Mouse (Mus musculus): ENCODE results near the gene Sclt1. TPM values are rescaled to one million over a fixed set of nuclear protein-coding genes. Genes with fewer than 3 reads are reported as not detected.

The Sclt1 gene
- polyA plus RNA-seq, 1 experiment from 2014 or later: 4.5 TPM

GRCm38 (mm10) chr3:41674778-41675177 lies 67.5 kb downstream of the Sclt1 start:
- H3K4me1 ChIP-seq (replicated peaks): no peaks in the 10 kb centered on the region
- no peaks in the 10 kb centered on the region for H3K36me3 ChIP-seq (replicated peaks)
- no peak overlapping the region for H3K27ac ChIP-seq (replicated peaks)
- no peak for ATAC-seq (ENCODE audit: insufficient read depth)
- H3K4me2 ChIP-seq: no peak overlapping the region
- no peak overlapping the region for H3K4me3 ChIP-seq (replicated peaks)
- H3K27me3 ChIP-seq: no peaks in the 10 kb centered on the region
- no peaks in the 10 kb centered on the region for H3K9me3 ChIP-seq (replicated peaks)
- H3K9ac ChIP-seq: no peak overlapping the region

- no peak for ATAC-seq (ENCODE audit: insufficient read depth)
- 62% methylated on average over 1 of the region's 1 CpGs for WGBS (ENCODE audit: insufficient replicate concordance)
Measured at GRCm38 (mm10) chr3:41655642-41656041, 86.7 kb downstream of the Sclt1 start.

GRCm38 (mm10) chr3:41620971-41621370 lies 121.3 kb downstream of the Sclt1 start:
- Histone ChIP-seq H3K4me3 (replicated peaks) (no peak overlapping the region), H3K27me3 (no peaks in the 10 kb centered on the region), H3K4me2 (no peak overlapping the region), H3K27ac (replicated peaks) (no peak overlapping the region), H3K9me3 (replicated peaks) (no peaks in the 10 kb centered on the region), H3K4me1 (replicated peaks) (no peaks in the 10 kb centered on the region), H3K36me3 (replicated peaks) (no peaks in the 10 kb centered on the region), H3K9ac (no peak overlapping the region)
- no peak for ATAC-seq (ENCODE audit: insufficient read depth)
- 66% methylated on average over 7 of the region's 7 CpGs for WGBS (ENCODE audit: insufficient replicate concordance)

More at GRCm38 (mm10) chr3:41655642-41656041, 86.7 kb downstream of the Sclt1 start:
- no peak overlapping the region for H3K4me2 ChIP-seq
- H3K4me1 ChIP-seq (replicated peaks): no peaks in the 10 kb centered on the region
- no peak overlapping the region for H3K27ac ChIP-seq (replicated peaks)
- no peaks in the 10 kb centered on the region for H3K27me3 ChIP-seq
- no peaks in the 10 kb centered on the region for H3K9me3 ChIP-seq (replicated peaks)
- no peak overlapping the region for H3K9ac ChIP-seq
- H3K4me3 ChIP-seq (replicated peaks): no peak overlapping the region
- 0 out of 2 replicates have a peak, but pooled peaks cover 4% of the 10 kb centered on the region for H3K36me3 ChIP-seq (replicated peaks)

- ATAC-seq (ENCODE audit: insufficient read depth): no peak
- H3K4me1 ChIP-seq (replicated peaks): no peaks in the 10 kb centered on the region
- H3K36me3 ChIP-seq (replicated peaks): peaks cover 13% of the 10 kb centered on the region
- H3K27ac ChIP-seq (replicated peaks): no peak overlapping the region
- no peak overlapping the region for H3K4me2 ChIP-seq
- no peak overlapping the region for H3K4me3 ChIP-seq (replicated peaks)
- no peaks in the 10 kb centered on the region for H3K27me3 ChIP-seq
- no peaks in the 10 kb centered on the region for H3K9me3 ChIP-seq (replicated peaks)
- no peak overlapping the region for H3K9ac ChIP-seq
- WGBS (ENCODE audit: insufficient replicate concordance): 82% methylated on average over 3 of the region's 3 CpGs
Measured at GRCm38 (mm10) chr3:41618488-41618887, 123.8 kb downstream of the Sclt1 start.

- no peak overlapping the region for H3K4me2 ChIP-seq
- H3K36me3 ChIP-seq (replicated peaks): peaks cover 18% of the 10 kb centered on the region
- no peak overlapping the region for H3K9ac ChIP-seq
- ATAC-seq (ENCODE audit: insufficient read depth): no peak
- no peak overlapping the region for H3K4me3 ChIP-seq (replicated peaks)
- no peak overlapping the region for H3K27ac ChIP-seq (replicated peaks)
- 73% methylated on average over 3 of the region's 3 CpGs for WGBS (ENCODE audit: insufficient replicate concordance)
- no peaks in the 10 kb centered on the region for H3K27me3 ChIP-seq
- no peaks in the 10 kb centered on the region for H3K4me1 ChIP-seq (replicated peaks)
- H3K9me3 ChIP-seq (replicated peaks): no peaks in the 10 kb centered on the region
Measured at GRCm38 (mm10) chr3:41618036-41618435, 124.3 kb downstream of the Sclt1 start.

GRCm38 (mm10) chr3:41614230-41614985 lies 127.9 kb downstream of the Sclt1 start:
- Histone ChIP-seq H3K27ac (replicated peaks) (no peak overlapping the region), H3K4me1 (replicated peaks) (no peaks in the 10 kb centered on the region), H3K4me3 (replicated peaks) (no peak overlapping the region), H3K36me3 (replicated peaks) (peaks cover 54% of the 10 kb centered on the region), H3K4me2 (no peak overlapping the region), H3K9ac (no peak overlapping the region), H3K9me3 (replicated peaks) (no peaks in the 10 kb centered on the region), H3K27me3 (no peaks in the 10 kb centered on the region)
- 79% methylated on average over 5 of the region's 5 CpGs for WGBS (ENCODE audit: insufficient replicate concordance)
- ATAC-seq (ENCODE audit: insufficient read depth): no peak

- ATAC-seq (ENCODE audit: insufficient read depth): no peak
- H3K4me1 ChIP-seq (replicated peaks): no peaks in the 10 kb centered on the region
- H3K4me2 ChIP-seq: no peak overlapping the region
- peaks cover 61% of the 10 kb centered on the region for H3K36me3 ChIP-seq (replicated peaks)
- H3K9ac ChIP-seq: no peak overlapping the region
- H3K4me3 ChIP-seq (replicated peaks): no peak overlapping the region
- no peak overlapping the region for H3K27ac ChIP-seq (replicated peaks)
- 82% methylated on average over 9 of the region's 9 CpGs for WGBS (ENCODE audit: insufficient replicate concordance)
- no peaks in the 10 kb centered on the region for H3K9me3 ChIP-seq (replicated peaks)
- no peaks in the 10 kb centered on the region for H3K27me3 ChIP-seq
Measured at GRCm38 (mm10) chr3:41613706-41614105, 128.6 kb downstream of the Sclt1 start.

GRCm38 (mm10) chr3:41612211-41612610 lies 130.1 kb downstream of the Sclt1 start:
- Histone ChIP-seq H3K4me2 (no peak overlapping the region), H3K9me3 (replicated peaks) (no peaks in the 10 kb centered on the region), H3K27me3 (no peaks in the 10 kb centered on the region), H3K9ac (no peak overlapping the region), H3K36me3 (replicated peaks) (peaks cover 68% of the 10 kb centered on the region), H3K27ac (replicated peaks) (no peak overlapping the region), H3K4me1 (replicated peaks) (no peaks in the 10 kb centered on the region), H3K4me3 (replicated peaks) (no peak overlapping the region)
- no peak for ATAC-seq (ENCODE audit: insufficient read depth)
- WGBS (ENCODE audit: insufficient replicate concordance): 89% methylated on average over 3 of the region's 3 CpGs

- H3K4me3 ChIP-seq (replicated peaks): no peak overlapping the region
- H3K27me3 ChIP-seq: no peaks in the 10 kb centered on the region
- ATAC-seq (ENCODE audit: insufficient read depth): no peak
- 0 out of 2 replicates have a peak, but pooled peaks cover 6% of the 10 kb centered on the region for H3K4me1 ChIP-seq (replicated peaks)
- H3K27ac ChIP-seq (replicated peaks): no peak overlapping the region
- no peak overlapping the region for H3K4me2 ChIP-seq
- no peaks in the 10 kb centered on the region for H3K9me3 ChIP-seq (replicated peaks)
- WGBS (ENCODE audit: insufficient replicate concordance): 84% methylated on average over 5 of the region's 5 CpGs
- H3K9ac ChIP-seq: no peak overlapping the region
- peaks cover 90% of the 10 kb centered on the region for H3K36me3 ChIP-seq (replicated peaks)
Measured at GRCm38 (mm10) chr3:41609071-41609470, 133.2 kb downstream of the Sclt1 start.

GRCm38 (mm10) chr3:41607467-41607866 lies 134.8 kb downstream of the Sclt1 start:
- Histone ChIP-seq H3K36me3 (replicated peaks) (peaks cover 87% of the 10 kb centered on the region), H3K9ac (no peak overlapping the region), H3K4me2 (no peak overlapping the region), H3K27ac (replicated peaks) (no peak overlapping the region), H3K4me3 (replicated peaks) (no peak overlapping the region), H3K4me1 (replicated peaks) (0 out of 2 replicates have a peak, but pooled peaks cover 6% of the 10 kb centered on the region), H3K27me3 (no peaks in the 10 kb centered on the region), H3K9me3 (replicated peaks) (no peaks in the 10 kb centered on the region)
- ATAC-seq (ENCODE audit: insufficient read depth): no peak
- WGBS (ENCODE audit: insufficient replicate concordance): 79% methylated on average over 8 of the region's 8 CpGs

- WGBS (ENCODE audit: insufficient replicate concordance): 84% methylated on average over 9 of the region's 9 CpGs
- ATAC-seq (ENCODE audit: insufficient read depth): no peak
- H3K9ac ChIP-seq: no peak overlapping the region
- no peaks in the 10 kb centered on the region for H3K27me3 ChIP-seq
- H3K4me1 ChIP-seq (replicated peaks): 0 out of 2 replicates have a peak, but pooled peaks cover 6% of the 10 kb centered on the region
- peaks cover 85% of the 10 kb centered on the region for H3K36me3 ChIP-seq (replicated peaks)
- no peak overlapping the region for H3K27ac ChIP-seq (replicated peaks)
- H3K4me2 ChIP-seq: no peak overlapping the region
- no peak overlapping the region for H3K4me3 ChIP-seq (replicated peaks)
- no peaks in the 10 kb centered on the region for H3K9me3 ChIP-seq (replicated peaks)
Measured at GRCm38 (mm10) chr3:41607050-41607449, 135.3 kb downstream of the Sclt1 start.

- Histone ChIP-seq H3K4me2 (no peak overlapping the region), H3K9me3 (replicated peaks) (no peaks in the 10 kb centered on the region), H3K36me3 (replicated peaks) (peaks cover 84% of the 10 kb centered on the region), H3K27me3 (no peaks in the 10 kb centered on the region), H3K4me3 (replicated peaks) (no peak overlapping the region), H3K27ac (replicated peaks) (no peak overlapping the region), H3K9ac (no peak overlapping the region), H3K4me1 (replicated peaks) (0 out of 2 replicates have a peak, but pooled peaks cover 6% of the 10 kb centered on the region)
- 79% methylated on average over 4 of the region's 4 CpGs for WGBS (ENCODE audit: insufficient replicate concordance)
- ATAC-seq (ENCODE audit: insufficient read depth): no peak
Measured at GRCm38 (mm10) chr3:41606330-41606664, 136.0 kb downstream of the Sclt1 start.
